Mouse (Mus musculus): ENCODE measurements around the gene Tagap.
"Not testable (repeated sequence)": the region's sequence is repeated elsewhere in the genome, so short reads cannot be mapped to it uniquely, and the experiment has no call there.

Gene Tagap

GRCm38 (mm10) chr17:7916782-7917574, 8.8 kb upstream of the Tagap start:
- DNase-seq, result no peak

GRCm38 (mm10) chr17:7918355-7918754, 7.4 kb upstream of the Tagap start:
- no peak for DNase-seq

GRCm38 (mm10) chr17:7919209-7919608, 6.6 kb upstream of the Tagap start:
- DNase-seq, result no peak

- DNase-seq, result peak; percentile 37
Observed at GRCm38 (mm10) chr17:7922564-7922963, 3.2 kb upstream of the Tagap start.

GRCm38 (mm10) chr17:7924185-7924725, 1.5 kb upstream of the Tagap start:
- DNase-seq, result no peak

- DNase-seq, result peak; percentile 71
Observed at GRCm38 (mm10) chr17:7927582-7928535, 2.1 kb downstream of the Tagap start.

GRCm38 (mm10) chr17:7928662-7929061, 2.9 kb downstream of the Tagap start:
- DNase-seq, result no peak

- DNase-seq, result no peak
Observed at GRCm38 (mm10) chr17:7929279-7929678, 3.5 kb downstream of the Tagap start.

GRCm38 (mm10) chr17:7931096-7931990, 5.5 kb downstream of the Tagap start:
- DNase-seq, result no peak

- not testable (repeated sequence) for DNase-seq
Observed at GRCm38 (mm10) chr17:7932121-7932520, 6.3 kb downstream of the Tagap start.

GRCm38 (mm10) chr17:7939640-7940039, 13.8 kb downstream of the Tagap start:
- no peak for DNase-seq

- peak; percentile 89 for DNase-seq
Observed at GRCm38 (mm10) chr17:7945117-7946052, 19.6 kb downstream of the Tagap start, which contains the start of gene Rsph3a. Rsph3a (plus strand) TSS chr17:7945614.

- DNase-seq, result not testable (repeated sequence)
Observed at GRCm38 (mm10) chr17:7946053-7946627, 20.3 kb downstream of the Tagap start.

GRCm38 (mm10) chr17:7951333-7951732, 25.5 kb downstream of the Tagap start:
- not testable (repeated sequence) for DNase-seq

GRCm38 (mm10) chr17:7957242-7957641, 31.4 kb downstream of the Tagap start:
- not testable (repeated sequence) for DNase-seq

- not testable (repeated sequence) for DNase-seq
Observed at GRCm38 (mm10) chr17:7963333-7963732, 37.5 kb downstream of the Tagap start.

GRCm38 (mm10) chr17:7964398-7964797, 38.6 kb downstream of the Tagap start:
- DNase-seq, result not testable (repeated sequence)

- not testable (repeated sequence) for DNase-seq
Observed at GRCm38 (mm10) chr17:7968490-7968889, 42.7 kb downstream of the Tagap start.

GRCm38 (mm10) chr17:7969782-7970181, 44.0 kb downstream of the Tagap start:
- not testable (repeated sequence) for DNase-seq

GRCm38 (mm10) chr17:7983484-7983883, 57.7 kb downstream of the Tagap start:
- not testable (repeated sequence) for DNase-seq

Measured in kidney, adult 18-20 months (tissue).